Mouse (Mus musculus) cerebral cortex, adult 2 months (tissue): ENCODE results near the gene Ece2.

Experiments
- WGBS: fragments of 180-500 bp; shearing (Covaris S2); methylation state at CpG from one replicate; pipeline ENCODE4 v1.1.7; 2018; 5-methylcytosine and 5-hydroxymethylcytosine counted together

Ece2 gene

DNA sequence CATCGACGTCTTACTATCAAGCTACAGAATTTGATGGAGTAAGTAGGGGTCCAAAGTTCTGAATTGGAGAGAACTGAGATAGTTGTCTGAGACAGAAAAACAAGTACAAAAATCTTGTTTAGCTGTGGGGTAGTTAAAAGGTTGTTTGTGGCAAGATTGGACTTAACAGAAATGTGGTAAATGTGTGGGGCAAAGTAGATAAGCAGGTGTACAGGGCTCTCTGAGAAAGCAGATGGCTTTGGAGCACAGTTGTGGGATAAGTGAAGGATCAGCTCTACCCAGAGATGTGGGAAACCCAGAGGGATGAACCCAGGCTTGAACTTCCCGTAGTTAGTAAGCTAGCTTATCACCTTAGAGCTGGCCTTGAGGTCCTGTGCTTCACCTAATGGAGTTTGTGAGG, 61.1 kb downstream of the Ece2 start:
- WGBS = 82% methylated on average over 3 of the region's 3 CpGs

DNA sequence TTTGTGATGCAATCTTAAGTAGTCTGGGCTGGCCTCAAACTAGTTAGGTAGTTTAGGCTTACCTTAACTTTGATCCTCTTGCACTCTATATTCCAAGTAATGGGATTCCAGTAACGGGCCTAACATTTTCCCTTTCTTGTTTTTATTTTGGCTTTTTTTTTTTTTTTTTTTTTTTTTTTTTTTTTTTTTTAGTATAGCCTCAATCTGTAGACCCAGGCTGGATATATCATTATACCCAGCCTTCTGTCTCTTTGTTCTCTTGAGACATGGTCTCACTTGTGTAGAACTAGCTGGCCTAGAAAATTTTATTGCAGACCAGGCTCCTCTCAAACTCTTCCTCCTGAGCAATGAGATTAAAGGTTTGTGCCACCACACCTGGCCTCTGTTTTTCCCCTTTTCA, 62.0 kb downstream of the Ece2 start:
- WGBS = 36% methylated on average over 1 of the region's 1 CpGs

DNA sequence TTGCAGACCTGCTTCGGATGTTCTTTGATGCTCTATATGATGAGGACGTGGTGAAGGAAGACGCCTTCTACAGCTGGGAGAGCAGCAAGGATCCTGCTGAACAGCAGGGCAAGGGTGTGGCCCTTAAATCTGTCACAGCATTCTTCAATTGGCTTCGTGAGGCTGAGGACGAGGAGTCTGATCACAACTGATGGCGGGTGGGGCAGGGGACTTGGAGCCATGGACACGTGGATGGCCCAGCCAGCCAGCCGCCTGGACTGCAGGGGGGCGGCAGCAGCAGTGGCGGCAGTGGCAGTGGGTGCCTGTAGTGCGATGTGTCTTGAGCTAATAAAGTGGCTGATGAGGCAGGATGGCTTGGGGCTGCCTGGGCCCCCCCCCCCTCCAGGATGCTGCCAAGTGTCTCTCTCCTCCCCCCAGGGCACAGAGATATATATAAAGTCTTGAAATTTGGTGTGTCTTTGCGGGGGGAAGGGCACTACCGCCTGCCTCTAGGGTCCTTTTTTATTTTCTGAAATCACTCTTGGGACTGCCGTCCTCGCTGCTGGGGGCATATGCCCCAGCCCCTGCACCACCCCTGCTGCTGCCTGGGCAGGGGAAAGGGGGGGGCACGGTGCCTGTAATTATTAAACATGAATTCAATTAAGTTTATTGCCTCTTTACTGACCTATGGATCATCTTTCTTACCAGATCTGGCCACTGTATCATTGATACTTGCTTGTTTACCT, 62.8 kb downstream of the Ece2 start:
- 31% methylated on average over 16 of the region's 16 CpGs for WGBS

DNA sequence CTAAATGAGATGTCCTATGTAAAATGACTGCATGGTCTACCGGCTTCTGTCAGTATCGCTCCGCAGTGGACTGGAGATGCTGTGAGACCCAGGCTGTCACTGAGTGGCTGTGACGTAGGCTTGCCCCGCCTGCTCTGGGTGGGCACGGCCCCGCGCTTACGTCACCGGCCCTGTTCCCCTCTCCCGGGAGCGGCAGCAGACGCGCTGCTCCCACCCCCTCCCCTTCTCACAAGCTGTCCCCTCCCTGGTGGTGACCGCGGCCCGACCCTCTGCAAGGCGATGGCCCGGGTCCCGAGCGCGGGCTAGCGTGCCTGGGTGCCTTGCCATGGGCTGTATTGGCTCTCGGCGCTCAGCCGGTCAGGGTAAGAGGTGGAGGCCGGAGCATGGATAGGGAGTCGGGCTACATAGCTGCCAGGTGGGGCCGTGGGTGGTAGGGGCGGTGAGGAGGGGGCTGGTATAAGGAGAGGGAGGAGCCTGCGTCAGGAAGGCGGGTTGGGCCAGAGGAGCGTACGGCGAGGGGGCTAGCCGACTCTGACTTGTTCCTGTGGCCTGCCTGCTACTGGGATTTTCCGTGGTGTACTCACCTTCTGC, 63.6 kb downstream of the Ece2 start, which contains the start of gene Fam131a:
Fam131a (plus strand) TSS at position 131 of the 591 bp plus-strand sequence.
- WGBS = 1% methylated on average over 37 of the region's 37 CpGs

DNA sequence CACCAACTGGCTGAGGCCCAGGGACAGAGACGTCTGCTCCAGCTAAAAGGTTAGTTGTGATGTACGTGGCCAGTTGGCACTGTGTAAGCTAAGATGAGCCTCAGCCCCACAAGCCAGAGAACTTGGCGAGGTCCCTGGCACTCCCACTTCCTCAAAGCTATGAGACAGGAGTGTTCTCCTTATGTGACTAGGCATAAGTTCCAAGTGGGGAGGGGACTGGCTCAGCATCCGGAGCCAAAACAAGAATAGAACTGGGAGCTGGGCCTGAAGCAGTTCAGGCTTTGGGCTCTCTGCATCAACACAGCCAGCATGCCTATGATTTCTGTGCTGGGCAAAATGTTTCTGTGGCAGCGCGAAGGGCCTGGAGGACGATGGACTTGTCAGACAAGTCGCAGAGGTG, 65.2 kb downstream of the Ece2 start:
- WGBS = 19% methylated on average over 8 of the region's 8 CpGs

DNA sequence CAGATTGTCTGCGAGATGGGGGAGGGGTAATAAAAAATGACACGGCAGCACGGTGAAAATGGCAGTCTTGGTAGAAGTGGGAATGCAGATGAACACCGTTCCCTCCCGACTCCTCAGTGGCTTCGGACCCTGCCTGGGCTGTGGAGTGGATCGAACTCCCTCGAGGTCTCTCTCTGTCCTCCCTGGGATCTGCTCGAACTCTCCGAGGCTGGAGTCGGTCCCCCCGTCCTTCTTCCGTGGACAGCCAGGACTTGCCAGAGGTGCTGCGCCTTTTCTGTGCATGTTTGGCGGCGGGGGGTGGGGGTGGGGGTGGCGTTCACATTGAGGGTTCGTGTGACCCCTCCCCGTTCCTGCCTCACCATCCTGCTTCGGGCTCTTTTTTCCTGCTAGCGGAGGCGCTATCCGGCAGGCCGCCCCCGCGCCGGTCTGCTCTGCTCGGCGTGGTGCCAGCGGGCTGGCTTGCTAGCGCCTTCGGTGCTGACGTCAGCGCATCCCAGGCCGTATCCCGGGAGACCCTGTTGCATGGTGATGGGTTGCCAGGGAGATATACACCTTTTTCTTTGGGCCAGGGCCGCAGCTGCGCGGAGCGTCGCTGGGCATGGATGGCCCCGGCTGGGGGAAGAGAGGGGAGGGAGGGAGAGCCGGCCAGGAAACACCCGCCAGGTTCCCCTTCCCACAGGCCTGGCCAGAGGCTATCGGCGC, 66.1 kb downstream of the Ece2 start:
- 2% methylated on average over 46 of the region's 46 CpGs for WGBS
